Mouse (Mus musculus): ENCODE measurements around the gene Bbx. TPM values are rescaled to one million over a fixed set of nuclear protein-coding genes. Genes with fewer than 3 reads are reported as not detected.

Gene Bbx
- total and polyA plus RNA-seq, 3 experiments: 6.5 to 36.0 (median 9.2) TPM

GRCm38 (mm10) chr16:50292834-50293233 is 139.4 kb downstream of the Bbx start (continued):
- no peak for TF ChIP-seq USF2 (IDR thresholded peaks at IDR 0.05; ENCODE audit: borderline replicate concordance in 1 of 2, insufficient read depth in 1 of 2, low read depth in 1 of 2, low read length in 2 of 2)

GRCm38 (mm10) chr16:50289764-50290163 is 142.4 kb downstream of the Bbx start:
- H3K9me3 ChIP-seq (replicated peaks; ENCODE audit: insufficient read depth, low read length): no peaks in the 10 kb centered on the region
- H3K36me3 ChIP-seq (ENCODE audit: control insufficient read depth in 1 of 2, insufficient read depth in 2 of 2, low read length in 2 of 2): peaks cover 0 to 41% of the 10 kb centered on the region in 2 experiments; a peak in 2 of 4 replicates
- H3K4me1 ChIP-seq (ENCODE audit: control insufficient read depth in 1 of 2, insufficient read depth in 2 of 2, low read length in 2 of 2): peaks cover 15 to 18% of the 10 kb centered on the region in 2 experiments
- no peaks in the 10 kb centered on the region for H3K79me2 ChIP-seq (ENCODE audit: control insufficient read depth, insufficient read depth, low read length, poor library complexity)
- no peak for TF ChIP-seq SMC3 (IDR thresholded peaks at IDR 0.05; ENCODE audit: low read depth, low read length)
- TF ChIP-seq KAT2A (conservative IDR thresholded peaks at IDR 0.05; ENCODE audit: low read depth, low read length): no peak
- peak; percentile 93 to 95 for TF ChIP-seq EP300 (IDR thresholded peaks at IDR 0.05; ENCODE audit: low read depth in 1 of 2, low read length in 2 of 2)
- peak; percentile 50 for TF ChIP-seq TAL1 (IDR thresholded peaks at IDR 0.05; ENCODE audit: low read length)
- TF ChIP-seq MYC (IDR thresholded peaks at IDR 0.05; ENCODE audit: low read depth, low read length): peak; percentile 52; the same call in 1 of the 2 replicates
- no peak for TF ChIP-seq MEF2A (IDR thresholded peaks at IDR 0.05; ENCODE audit: extremely low read depth, insufficient replicate concordance, low read depth, low read length, poor library complexity, severe bottlenecking)
- peak; percentile 82 for TF ChIP-seq TCF12 (IDR thresholded peaks at IDR 0.05; ENCODE audit: low read depth, low read length)
- TF ChIP-seq HCFC1 (IDR thresholded peaks at IDR 0.05; ENCODE audit: low read depth, low read length): peak; percentile 11; the same call in 1 of the 2 replicates
- TF ChIP-seq POLR2A (IDR thresholded peaks at IDR 0.05; ENCODE audit: control insufficient read depth in 1 of 2, insufficient read depth in 1 of 2, low read depth in 1 of 2, low read length in 2 of 2, poor library complexity in 1 of 2): no peak
- TF ChIP-seq MAFK (IDR thresholded peaks at IDR 0.05; ENCODE audit: borderline replicate concordance, low read depth, low read length): no peak
- no peak for TF ChIP-seq ZNF384 (IDR thresholded peaks at IDR 0.05; ENCODE audit: low read depth, low read length)
- peak; percentile 41; the same call in 1 of the 2 replicates for TF ChIP-seq BHLHE40 (IDR thresholded peaks at IDR 0.05; ENCODE audit: borderline replicate concordance, low read depth, low read length)
- peak; percentile 68 for TF ChIP-seq MYB (IDR thresholded peaks at IDR 0.05; ENCODE audit: low read depth, low read length)
- TF ChIP-seq MAZ (IDR thresholded peaks at IDR 0.05; ENCODE audit: low read depth, low read length): no peak
- peak; percentile 95 for TF ChIP-seq GATA1 (IDR thresholded peaks at IDR 0.05; ENCODE audit: low read depth, low read length)
- TF ChIP-seq E2F4 (IDR thresholded peaks at IDR 0.05; ENCODE audit: borderline replicate concordance, low read depth, low read length): no peak
- TF ChIP-seq RCOR1 (IDR thresholded peaks at IDR 0.05; ENCODE audit: low read depth, low read length): peak; percentile 95
- TF ChIP-seq SIN3A (IDR thresholded peaks at IDR 0.05; ENCODE audit: low read length): peak; percentile 74
- TF ChIP-seq ETS1 (IDR thresholded peaks at IDR 0.05; ENCODE audit: low read depth, low read length): peak; percentile 76; the same call in 1 of the 2 replicates
- H3K4me3 ChIP-seq (ENCODE audit: control insufficient read depth in 1 of 2, insufficient read depth in 1 of 2, low read depth in 2 of 2, low read length in 2 of 2): no peak overlapping the region
- peak overlapping the region; percentile 59; the same call in 1 of the 2 replicates for H3K27ac ChIP-seq (ENCODE audit: control insufficient read depth, low read depth, low read length)
- no peaks in the 10 kb centered on the region for H3K27me3 ChIP-seq (ENCODE audit: control insufficient read depth in 1 of 2, insufficient read depth in 2 of 2, low read length in 2 of 2)
- peak; percentile 91 for DNase-seq (ENCODE audit: low read depth, low spot score)
- no peak overlapping the region for H3K9ac ChIP-seq (ENCODE audit: control insufficient read depth, low read depth, low read length, poor library complexity, severe bottlenecking)

Data from MEL (cell line).